Mouse (Mus musculus): ENCODE measurements around the gene Cadm4. TPM values are rescaled to one million over a fixed set of nuclear protein-coding genes. Genes with fewer than 3 reads are reported as not detected.
A peak's percentile ranks its signal among the peaks of the same experiment; 100 is the strongest.
"Not testable (repeated sequence)": the region's sequence is repeated elsewhere in the genome, so short reads cannot be mapped to it uniquely, and the experiment has no call there.

Gene Cadm4
- total and polyA plus RNA-seq, 3 experiments, result 0.16 to 0.59 (median 0.36) TPM

DNA sequence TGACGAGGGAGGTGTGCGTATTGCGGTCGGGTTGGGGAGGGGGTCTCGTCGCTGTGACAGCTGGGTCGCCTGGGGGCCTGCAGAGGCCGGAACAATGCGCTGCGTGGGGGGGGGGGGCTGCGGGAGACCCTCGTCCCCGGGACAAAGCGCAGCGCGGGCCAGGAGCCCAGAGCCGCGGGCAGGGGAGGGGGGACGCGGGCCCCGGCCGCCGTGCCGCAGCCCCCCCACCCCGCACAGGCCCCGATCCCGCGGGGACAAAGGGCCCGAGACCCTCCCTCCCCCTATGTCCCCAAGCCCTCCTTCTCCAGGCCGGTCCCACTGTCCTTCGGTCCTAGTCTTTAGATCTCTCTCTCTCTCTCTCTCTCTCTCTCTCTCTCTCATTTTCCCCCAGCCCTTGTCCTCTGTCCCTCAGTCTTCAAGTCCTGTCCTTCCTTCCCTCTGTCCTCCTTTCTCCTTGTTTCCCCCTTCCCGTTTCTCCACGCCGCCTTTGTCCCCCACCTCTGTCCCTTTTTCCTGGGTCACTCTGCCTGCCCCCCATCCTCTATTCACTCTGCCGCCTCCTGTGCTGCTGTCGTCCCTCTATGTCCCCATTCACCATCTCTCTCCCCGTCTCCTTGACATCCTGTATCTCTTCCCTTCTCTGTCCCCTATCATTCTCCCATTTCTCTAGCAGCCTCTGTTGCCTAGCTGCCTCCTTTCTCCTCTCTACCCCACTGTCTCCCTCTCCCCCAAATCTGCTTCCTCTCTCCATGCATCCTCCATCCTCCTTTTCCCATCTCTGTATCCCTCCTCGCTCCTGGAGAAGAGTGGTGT, 591 bp downstream of the Cadm4 start:
- Histone ChIP-seq H3K79me2 (replicated peaks; ENCODE audit: control insufficient read depth, extremely low read depth, insufficient read depth, poor library complexity, severe bottlenecking) (no peaks in the 10 kb centered on the region), H3K4me1 (ENCODE audit: control insufficient read depth in 1 of 2, insufficient read depth in 2 of 2) (peaks cover 11 to 18% of the 10 kb centered on the region in 2 experiments), H3K9ac (ENCODE audit: insufficient read depth, low read depth) (peak overlapping the region; percentile 21; the same call in 1 of the 2 replicates), H3K36me3 (replicated peaks in 1 of 2; ENCODE audit: control insufficient read depth in 1 of 2, insufficient read depth in 1 of 2, low read length in 1 of 2) (no peaks in the 10 kb centered on the region), H3K27ac (ENCODE audit: insufficient read depth, low read depth) (no peak overlapping the region), H3K9me3 (replicated peaks; ENCODE audit: low read length) (peaks cover 15% of the 10 kb centered on the region), H3K4me3 (replicated peaks in 1 of 3; ENCODE audit: low read depth in 2 of 3, low read length in 2 of 3, poor library complexity in 1 of 3) (peak overlapping the region in 1 of 3 experiments; percentile 58), H3K27me3 (replicated peaks) (peaks cover 88% of the 10 kb centered on the region), H3K4me2 (ENCODE audit: insufficient read depth, low read depth, poor library complexity, severe bottlenecking) (peak overlapping the region; percentile 89)
- in situ Hi-C loops (cut with MboI; ENCODE audit: low pct_ligation_motif_present, low pct_unique_long_range_greater_than_20kb, low sequenced_read_pairs), result no loop called here
- DNase-seq (ENCODE audit: extremely low read depth), result no peak
- TF ChIP-seq ZC3H11A (IDR thresholded peaks at IDR 0.05; ENCODE audit: low read depth, low read length) (no peak), IRF4 (IDR thresholded peaks at IDR 0.05; ENCODE audit: low read depth, low read length) (no peak), ZMIZ1 (IDR thresholded peaks at IDR 0.05; ENCODE audit: low read depth, low read length) (no peak), CTCF (conservative IDR thresholded peaks at IDR 0.05 in 1 of 2, IDR thresholded peaks at IDR 0.05 in 1 of 2; ENCODE audit: low read depth in 2 of 2, low read length in 2 of 2) (no peak), NELFE (IDR thresholded peaks at IDR 0.05; ENCODE audit: low read depth, low read length) (no peak), MAZ (IDR thresholded peaks at IDR 0.05; ENCODE audit: low read depth, low read length) (no peak), BHLHE40 (IDR thresholded peaks at IDR 0.05; ENCODE audit: low read depth, low read length) (no peak), MAFK (IDR thresholded peaks at IDR 0.05; ENCODE audit: insufficient replicate concordance, low read length) (no peak), EP300 (IDR thresholded peaks at IDR 0.05; ENCODE audit: low read length) (no peak), USF2 (conservative IDR thresholded peaks at IDR 0.05; ENCODE audit: low read depth, low read length) (no peak), MXI1 (IDR thresholded peaks at IDR 0.05; ENCODE audit: low read depth, low read length) (no peak)
- dilution Hi-C loops (cut with MboI; ENCODE audit: extremely low pct_ligation_motif_present, extremely low pct_unique_long_range_greater_than_20kb, low sequenced_read_pairs), result no loop called here

GRCm38 (mm10) chr7:24483291-24483690, 1.5 kb downstream of the Cadm4 start:
- H3K9me3 ChIP-seq (replicated peaks; ENCODE audit: low read length); H3K9ac ChIP-seq (ENCODE audit: insufficient read depth, low read depth); in situ Hi-C loops (cut with MboI; ENCODE audit: low pct_ligation_motif_present, low pct_unique_long_range_greater_than_20kb, low sequenced_read_pairs); H3K27ac ChIP-seq (ENCODE audit: insufficient read depth, low read depth); H3K4me2 ChIP-seq (ENCODE audit: insufficient read depth, low read depth, poor library complexity, severe bottlenecking); dilution Hi-C loops (cut with MboI; ENCODE audit: extremely low pct_ligation_motif_present, extremely low pct_unique_long_range_greater_than_20kb, low sequenced_read_pairs); H3K4me3 ChIP-seq (replicated peaks in 1 of 3; ENCODE audit: low read depth in 2 of 3, low read length in 2 of 3, poor library complexity in 1 of 3); DNase-seq (ENCODE audit: extremely low read depth); H3K79me2 ChIP-seq (replicated peaks; ENCODE audit: control insufficient read depth, extremely low read depth, insufficient read depth, poor library complexity, severe bottlenecking); H3K36me3 ChIP-seq (replicated peaks in 1 of 2; ENCODE audit: control insufficient read depth in 1 of 2, insufficient read depth in 1 of 2, low read length in 1 of 2): not testable (repeated sequence)
- Histone ChIP-seq H3K4me1 (ENCODE audit: control insufficient read depth in 1 of 2, insufficient read depth in 2 of 2) (peaks cover 11 to 18% of the 10 kb centered on the region in 2 experiments), H3K27me3 (replicated peaks) (peaks cover 86% of the 10 kb centered on the region)

GRCm38 (mm10) chr7:24485481-24485880, 3.7 kb downstream of the Cadm4 start:
- TF ChIP-seq UBTF (IDR thresholded peaks at IDR 0.05; ENCODE audit: low read depth, low read length), result no peak
- no peak for TF ChIP-seq USF1 (IDR thresholded peaks at IDR 0.05; ENCODE audit: low read depth, low read length)
- no peak for TF ChIP-seq ZMIZ1 (IDR thresholded peaks at IDR 0.05; ENCODE audit: low read depth, low read length)
- no peak for TF ChIP-seq KAT2A (IDR thresholded peaks at IDR 0.05; ENCODE audit: insufficient replicate concordance, low read length)
- TF ChIP-seq NRF1 (IDR thresholded peaks at IDR 0.05; ENCODE audit: low read depth, low read length), result no peak
- no peak for TF ChIP-seq SIN3A (IDR thresholded peaks at IDR 0.05; ENCODE audit: low read length)
- no peak for TF ChIP-seq IRF4 (IDR thresholded peaks at IDR 0.05; ENCODE audit: low read depth, low read length)
- no peak for TF ChIP-seq CHD2 (IDR thresholded peaks at IDR 0.05; ENCODE audit: low read length)
- no peak for TF ChIP-seq BHLHE40 (IDR thresholded peaks at IDR 0.05; ENCODE audit: low read depth, low read length)
- TF ChIP-seq CTCF (conservative IDR thresholded peaks at IDR 0.05 in 1 of 2, IDR thresholded peaks at IDR 0.05 in 1 of 2; ENCODE audit: low read depth in 2 of 2, low read length in 2 of 2), result no peak
- TF ChIP-seq ZNF384 (IDR thresholded peaks at IDR 0.05; ENCODE audit: low read depth, low read length), result no peak
- no peak for TF ChIP-seq POLR2A (IDR thresholded peaks at IDR 0.05; ENCODE audit: low read depth, low read length)
- no peak for TF ChIP-seq SMC3 (IDR thresholded peaks at IDR 0.05; ENCODE audit: low read depth, low read length)
- no peak for TF ChIP-seq E2F4 (IDR thresholded peaks at IDR 0.05; ENCODE audit: insufficient replicate concordance, low read depth, low read length)
- no peak for TF ChIP-seq MEF2A (IDR thresholded peaks at IDR 0.05; ENCODE audit: borderline replicate concordance, low read depth, low read length)
- no peak for TF ChIP-seq ZC3H11A (IDR thresholded peaks at IDR 0.05; ENCODE audit: low read depth, low read length)
- Histone ChIP-seq H3K79me2 (replicated peaks; ENCODE audit: control insufficient read depth, extremely low read depth, insufficient read depth, poor library complexity, severe bottlenecking) (no peaks in the 10 kb centered on the region), H3K9ac (ENCODE audit: insufficient read depth, low read depth) (no peak overlapping the region), H3K4me2 (ENCODE audit: insufficient read depth, low read depth, poor library complexity, severe bottlenecking) (no peak overlapping the region), H3K4me1 (ENCODE audit: control insufficient read depth in 1 of 2, insufficient read depth in 2 of 2) (peaks cover 11 to 24% of the 10 kb centered on the region in 2 experiments), H3K4me3 (replicated peaks in 1 of 3; ENCODE audit: low read depth in 2 of 3, low read length in 2 of 3, poor library complexity in 1 of 3) (no peak overlapping the region), H3K9me3 (replicated peaks; ENCODE audit: low read length) (peaks cover 4% of the 10 kb centered on the region), H3K36me3 (replicated peaks in 1 of 2; ENCODE audit: control insufficient read depth in 1 of 2, insufficient read depth in 1 of 2, low read length in 1 of 2) (no peaks in the 10 kb centered on the region), H3K27ac (ENCODE audit: insufficient read depth, low read depth) (no peak overlapping the region), H3K27me3 (replicated peaks) (peaks cover 73% of the 10 kb centered on the region)
- no peak for DNase-seq (ENCODE audit: extremely low read depth)
- dilution Hi-C loops (cut with MboI; ENCODE audit: extremely low pct_ligation_motif_present, extremely low pct_unique_long_range_greater_than_20kb, low sequenced_read_pairs) (no loop called here), in situ Hi-C loops (cut with MboI; ENCODE audit: low pct_ligation_motif_present, low pct_unique_long_range_greater_than_20kb, low sequenced_read_pairs) (no loop called here)
